Comparison of ENCODE assay signal across 8 mouse cellular contexts in genomic region chr16:42875852-42875980, GRCm38 (mm10). TPM values are rescaled to one million over a fixed set of nuclear protein-coding genes. Genes with fewer than 3 reads are reported as not detected.
DNase-seq lines count a peak whose midpoint lies in the region; TF ChIP-seq lines count a peak whose summit lies in the region.

TSS of gene Zbtb20 (plus strand) at chr16:42875881.

- peak within 1 kb of the TSS; percentile 71 for H3K4me2 ChIP-seq in myocyte (ENCODE audit: low read depth)

- TF ChIP-seq POLR2A in myocyte (IDR thresholded peaks at IDR 0.05; ENCODE audit: insufficient read length, low read depth): no peak

- peak within 1 kb of the TSS; percentile 39 for H3K4me3 ChIP-seq in myocyte

- DNase-seq in layer of hippocampus, adult 18-20 months (ENCODE audit: low spot score in 2 of 2): no peak
- no peak for DNase-seq in layer of hippocampus, adult 9-10 months (ENCODE audit: low spot score)
- DNase-seq in adrenal gland, postnatal 36 days: no peak
- no peak for DNase-seq in gastrocnemius, postnatal 4 days (ENCODE audit: low spot score in 2 of 2)
- DNase-seq in layer of hippocampus, postnatal 14 days (ENCODE audit: low spot score in 2 of 2): no peak
- DNase-seq in frontal cortex, postnatal 25 days (ENCODE audit: low spot score in 2 of 2): no peak
- no peak for DNase-seq in urinary bladder, postnatal 4 days (ENCODE audit: low spot score in 2 of 2)

- H3ac ChIP-seq in myocyte (ENCODE audit: control insufficient read depth, insufficient read length): peak within 1 kb of the TSS; percentile 69

- H3K79me2 ChIP-seq in myocyte (ENCODE audit: control insufficient read depth, insufficient read depth): no peaks in the 10 kb centered on the region

- no peaks in the 10 kb centered on the region for H3K36me3 ChIP-seq in myocyte (ENCODE audit: control insufficient read depth, insufficient read depth)

- H3K27me3 ChIP-seq in myocyte (ENCODE audit: control insufficient read depth, insufficient read depth, insufficient read length): no peaks in the 10 kb centered on the region

TF ChIP-seq in myocyte, 11 proteins besides CTCF, POLR2A, EP300 and RAD21:
- TF ChIP-seq TCF3 (IDR thresholded peaks at IDR 0.05; ENCODE audit: insufficient read length, low read depth) (no peak), POLR2AphosphoS2 (IDR thresholded peaks at IDR 0.05; ENCODE audit: insufficient read length, low read depth) (no peak), MYOG (IDR thresholded peaks at IDR 0.05; ENCODE audit: control insufficient read depth in 1 of 3, insufficient read depth in 1 of 3, insufficient read length in 2 of 3, low read depth in 2 of 3) (no peak), REST (IDR thresholded peaks at IDR 0.05; ENCODE audit: insufficient read depth, insufficient read length) (no peak), MYOD1 (IDR thresholded peaks at IDR 0.05; ENCODE audit: control insufficient read depth in 1 of 3, insufficient read length in 2 of 3, low read depth in 2 of 3) (no peak), USF1 (IDR thresholded peaks at IDR 0.05; ENCODE audit: low read depth) (no peak), TCF12 (IDR thresholded peaks at IDR 0.05; ENCODE audit: insufficient read depth, poor library complexity, severe bottlenecking) (no peak), E2F4 (IDR thresholded peaks at IDR 0.05; ENCODE audit: insufficient read depth) (no peak)

RNA-seq across cellular contexts. Expression of gene Zbtb20, which starts in this region (rescaled TPM):
- 100 to 1,000 TPM; 259 to 306 TPM for total RNA-seq in layer of hippocampus, adult 18-20 months (2021)
- total RNA-seq in adrenal gland, postnatal 36 days (2021): 100 to 1,000 TPM; 139 to 141 TPM
- 100 to 1,000 TPM in 1 of 2 experiments, 10 to 100 TPM in 1; 93.9 to 114 TPM for total RNA-seq in gastrocnemius, postnatal 4 days (2021)
- 100 to 1,000 TPM; 317 to 369 TPM for total RNA-seq in layer of hippocampus, postnatal 14 days (2021)
- polyA plus RNA-seq in myocyte (2012; fragmentation: generic; extraction: Trizol): 5.0 TPM
